Comparison of ENCODE assay signal across 8 mouse cellular contexts in genomic region chr3:136669231-136670109, GRCm38 (mm10). TPM values are rescaled to one million over a fixed set of nuclear protein-coding genes. Genes with fewer than 3 reads are reported as not detected.
DNase-seq lines count a peak whose midpoint lies in the region; ATAC-seq lines count a peak whose summit lies in the region.

No protein-coding gene starts in this region.

- under 1% methylated on average over 50 of the region's 56 CpGs for WGBS in heart, embryonic 14.5 days
- under 1% methylated on average over 51 of the region's 56 CpGs for WGBS in liver, embryonic 13.5 days (ENCODE audit: insufficient replicate concordance)
- WGBS in stomach, embryonic 16.5 days, result under 1% methylated on average over 54 of the region's 56 CpGs

- peak overlapping the region; percentile 91 for H3K9ac ChIP-seq in heart, embryonic 14.5 days (ENCODE audit: low read length)
- peak overlapping the region; percentile 88 for H3K9ac ChIP-seq in liver, embryonic 13.5 days
- H3K9ac ChIP-seq in stomach, embryonic 16.5 days (ENCODE audit: low read length), result peak overlapping the region; percentile 95

- H3K27ac ChIP-seq in brown adipose tissue, adult 24 weeks (replicated peaks; ENCODE audit: low read depth, low read length), result peak overlapping the region; percentile 87
- peak overlapping the region; percentile 74 to 95 for H3K27ac ChIP-seq in heart, embryonic 14.5 days (replicated peaks in 1 of 2; ENCODE audit: control insufficient read depth in 1 of 2, insufficient read depth in 1 of 2, low read depth in 2 of 2, low read length in 2 of 2)
- peak overlapping the region; percentile 81 for H3K27ac ChIP-seq in liver, embryonic 13.5 days
- H3K27ac ChIP-seq in stomach, embryonic 16.5 days (ENCODE audit: low read length), result peak overlapping the region; percentile 96

- H3K27me3 ChIP-seq in heart, embryonic 14.5 days (ENCODE audit: control insufficient read depth, insufficient read depth, low read length), result no peaks in the 10 kb centered on the region
- no peaks in the 10 kb centered on the region for H3K27me3 ChIP-seq in liver, embryonic 13.5 days
- H3K27me3 ChIP-seq in stomach, embryonic 16.5 days (ENCODE audit: control insufficient read depth, insufficient read depth, low read length), result no peaks in the 10 kb centered on the region

- no peaks in the 10 kb centered on the region for H3K36me3 ChIP-seq in heart, embryonic 14.5 days (ENCODE audit: control insufficient read depth, insufficient read depth, low read length)
- no peaks in the 10 kb centered on the region for H3K36me3 ChIP-seq in liver, embryonic 13.5 days
- no peaks in the 10 kb centered on the region for H3K36me3 ChIP-seq in stomach, embryonic 16.5 days (ENCODE audit: control insufficient read depth, insufficient read depth, low read length)

- peak; percentile 98 for ATAC-seq in heart, embryonic 14.5 days (ENCODE audit: insufficient number of reproducible peaks, insufficient read depth, low FRiP score, low read depth)
- peak; percentile 96 for ATAC-seq in liver, embryonic 13.5 days (ENCODE audit: low read depth)
- ATAC-seq in stomach, embryonic 16.5 days (ENCODE audit: insufficient read depth, low FRiP score), result peak; percentile 99

- H3K4me1 ChIP-seq in brown adipose tissue, adult 24 weeks (ENCODE audit: control insufficient read depth, insufficient read depth, insufficient read length, low read length), result peaks cover 11% of the 10 kb centered on the region
- peaks cover 2 to 32% of the 10 kb centered on the region in 2 experiments for H3K4me1 ChIP-seq in heart, embryonic 14.5 days (ENCODE audit: control insufficient read depth in 2 of 2, insufficient read depth in 2 of 2, low read length in 2 of 2)
- H3K4me1 ChIP-seq in liver, embryonic 13.5 days (replicated peaks), result peaks cover 32% of the 10 kb centered on the region
- peaks cover 11% of the 10 kb centered on the region for H3K4me1 ChIP-seq in stomach, embryonic 16.5 days (ENCODE audit: control insufficient read depth, insufficient read depth, low read length)

- DNase-seq in CD4-positive, CD25-positive, alpha-beta regulatory T cell, adult 2 months (ENCODE audit: low read depth, low spot score), result peak; percentile 98
- DNase-seq in fibroblast of lung, adult 2 months (ENCODE audit: low read depth), result peak; percentile 89
- peak; percentile 100 for DNase-seq in kidney, postnatal 14 days
- DNase-seq in liver, embryonic 13.5 days, result peak; percentile 99
- peak; percentile 99 for DNase-seq in neural tube, embryonic 10.5 days (ENCODE audit: extremely low spot score, low spot score)

- no peaks in the 10 kb centered on the region for H3K9me3 ChIP-seq in heart, embryonic 14.5 days (ENCODE audit: control insufficient read depth, low read length)
- no peaks in the 10 kb centered on the region for H3K9me3 ChIP-seq in liver, embryonic 13.5 days (replicated peaks)
- H3K9me3 ChIP-seq in stomach, embryonic 16.5 days (replicated peaks; ENCODE audit: control insufficient read depth, low read length), result no peaks in the 10 kb centered on the region

- peak overlapping the region; percentile 93 for H3K4me3 ChIP-seq in brown adipose tissue, adult 24 weeks (ENCODE audit: insufficient read depth, low read depth, low read length)
- H3K4me3 ChIP-seq in heart, embryonic 14.5 days (ENCODE audit: control insufficient read depth in 1 of 2, insufficient read depth in 1 of 2, low read depth in 1 of 2, low read length in 2 of 2), result peak overlapping the region; percentile 66 to 100
- H3K4me3 ChIP-seq in liver, embryonic 13.5 days (replicated peaks), result peak overlapping the region; percentile 84
- peak overlapping the region; percentile 92 for H3K4me3 ChIP-seq in stomach, embryonic 16.5 days (replicated peaks; ENCODE audit: low read length)

- H3K4me2 ChIP-seq in heart, embryonic 14.5 days (ENCODE audit: low read length), result peak overlapping the region; percentile 86
- H3K4me2 ChIP-seq in liver, embryonic 13.5 days, result peak overlapping the region; percentile 95
- H3K4me2 ChIP-seq in stomach, embryonic 16.5 days (ENCODE audit: low read depth, low read length), result peak overlapping the region; percentile 70

RNA-seq across cellular contexts. Expression of gene Ppp3ca, which starts 0.5 kb away (rescaled TPM):
- 21.5 and 29.3 TPM in 2 replicates for polyA plus RNA-seq in brown adipose tissue, adult 24 weeks (2012; ENCODE audit: insufficient read depth, insufficient read length, missing spikeins)
- polyA plus RNA-seq in heart, embryonic 14.5 days (2014; fragmentation: Nextera tagmentation; extraction: Ambion mirVana), result 61.0 and 67.2 TPM in 2 replicates
- 11.3 and 13.6 TPM in 2 replicates for polyA plus RNA-seq in liver, embryonic 13.5 days (2015; fragmentation: Nextera tagmentation; extraction: Ambion mirVana)
- 42.8 and 43.3 TPM in 2 replicates for polyA plus RNA-seq in stomach, embryonic 16.5 days (2015; fragmentation: Nextera tagmentation; extraction: Ambion mirVana)

Comparison
In these comparisons a context has a peak if more than half of its experiments do, and no peak if none do; other contexts are left out.
1. Peak in every context shown above with its lines: DNase-seq, ATAC-seq, H3K4me3 ChIP-seq and H3K27ac ChIP-seq.